Mouse (Mus musculus) midbrain, embryonic 16.5 days (tissue): ENCODE measurements at regions not wholly inside any gene's neighbourhood (a gene's known extent, or its start where the extent isn't known, plus 50 kb on each side); places are given as distances from the start of the nearest gene placed in this dataset.

Experiments
- ATAC-seq: fragments of 200-750 bp; cut with Nextera tagmentation; 2 replicates; pipeline ENCODE4 v1.8.0; 2017; ENCODE audit warnings: moderate TSS enrichment
- H3K27ac ChIP-seq: fragments of 300-500 bp; sonication (generic); 2 replicates; pipeline ENCODE4 v1.5.1; 2014; ENCODE audit warnings: mild to moderate bottlenecking, low read length, mixed read lengths
- H3K27me3 ChIP-seq: fragments of 300-500 bp; sonication (generic); 2 replicates; pipeline ENCODE4 v1.6.1; 2014; ENCODE audit warnings: low read depth, low read length, mixed read lengths; ENCODE audit not compliant: control insufficient read depth, insufficient read depth
- H3K36me3 ChIP-seq: fragments of 300-500 bp; sonication (generic); 2 replicates; pipeline ENCODE4 v1.6.1; 2014; ENCODE audit warnings: mild to moderate bottlenecking, low read length, moderate library complexity, mixed read lengths; ENCODE audit not compliant: control insufficient read depth, insufficient read depth
- H3K4me1 ChIP-seq: fragments of 300-500 bp; sonication (generic); 2 replicates; pipeline ENCODE4 v1.6.1; 2014; ENCODE audit warnings: mild to moderate bottlenecking, low read length, mixed read lengths; ENCODE audit not compliant: control insufficient read depth, insufficient read depth
- H3K4me2 ChIP-seq: fragments of 300-500 bp; sonication (generic); 2 replicates; pipeline ENCODE4 v1.6.1; 2014; ENCODE audit warnings: mild to moderate bottlenecking, low read length, mixed read lengths
- H3K4me3 ChIP-seq: fragments of 300-500 bp; sonication (generic); 2 replicates; pipeline ENCODE4 v1.5.1; 2014; ENCODE audit warnings: low read depth, mild to moderate bottlenecking, low read length, moderate library complexity, mixed read lengths
- H3K9ac ChIP-seq: fragments of 300-500 bp; sonication (generic); 2 replicates; pipeline ENCODE4 v1.6.1; 2014; ENCODE audit warnings: low read depth, low read length, mixed read lengths
- H3K9me3 ChIP-seq: fragments of 300-500 bp; sonication (generic); replicated peaks from 2 replicates; pipeline ENCODE4 v1.6.1; 2014; ENCODE audit warnings: mild to moderate bottlenecking, low read length, mixed read lengths; ENCODE audit not compliant: control insufficient read depth, poor library complexity, severe bottlenecking
- WGBS: fragments of 180-500 bp; shearing (Covaris S2); extraction: QIAGEN DNeasy Blood & Tissue Kit; methylation state at CpG from one replicate; pipeline ENCODE4 v1.1.7; 2014; 5-methylcytosine and 5-hydroxymethylcytosine counted together

DNA sequence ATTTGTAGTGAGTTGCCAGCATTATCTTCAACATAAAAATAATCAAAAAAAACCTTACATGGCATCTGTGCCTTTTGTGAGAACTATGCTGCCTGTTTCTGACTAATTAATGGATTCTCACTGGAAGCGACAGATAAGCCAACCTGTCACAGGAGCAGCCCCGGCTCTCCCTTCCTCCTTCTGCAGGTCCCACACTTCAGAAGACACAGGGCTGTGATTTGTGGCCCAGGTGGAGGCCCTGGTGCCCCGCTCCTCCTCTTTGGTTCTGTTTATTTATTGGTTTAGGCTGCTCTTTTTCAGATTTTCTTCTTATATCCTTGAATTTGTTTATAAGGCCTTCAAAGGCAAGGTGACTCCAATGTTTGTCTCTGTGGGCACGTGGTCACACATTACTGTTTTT lies 80.0 kb upstream of the Rasgrp1 start:
- H3K27me3 ChIP-seq: no peaks in the 10 kb centered on the region
- no peak overlapping the region for H3K9ac ChIP-seq
- H3K9me3 ChIP-seq: no peaks in the 10 kb centered on the region
- H3K27ac ChIP-seq: no peak overlapping the region
- WGBS: 84% methylated on average over 4 of the region's 4 CpGs
- H3K4me2 ChIP-seq: no peak overlapping the region
- no peaks in the 10 kb centered on the region for H3K4me1 ChIP-seq
- ATAC-seq: no peak
- no peak overlapping the region for H3K4me3 ChIP-seq
- H3K36me3 ChIP-seq: no peaks in the 10 kb centered on the region

DNA sequence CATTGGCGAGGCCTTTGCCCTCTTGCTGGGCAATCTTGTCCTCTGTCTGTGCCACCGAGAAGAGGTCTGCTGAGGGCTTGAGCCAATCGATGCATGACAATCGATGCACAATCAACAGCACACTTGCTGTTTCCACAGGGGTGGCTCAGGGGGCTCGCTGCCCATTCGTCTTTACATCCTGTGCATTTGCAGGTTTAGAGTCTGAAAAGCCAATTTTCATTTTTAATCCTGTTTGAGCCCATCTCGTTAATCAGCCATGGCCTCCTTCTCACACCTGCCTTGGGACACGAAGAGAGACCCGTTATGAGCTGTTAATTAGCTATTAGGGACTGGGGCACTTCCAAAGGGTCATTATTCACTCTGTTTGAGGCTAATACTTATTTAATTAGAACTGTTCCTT lies 86.4 kb upstream of the Rasgrp1 start:
- H3K36me3 ChIP-seq: no peaks in the 10 kb centered on the region
- no peak overlapping the region for H3K4me3 ChIP-seq
- no peaks in the 10 kb centered on the region for H3K4me1 ChIP-seq
- H3K4me2 ChIP-seq: no peak overlapping the region
- whole genome bisulfite sequencing: 30% methylated on average over 9 of the region's 9 CpGs
- no peak overlapping the region for H3K27ac ChIP-seq
- no peaks in the 10 kb centered on the region for H3K27me3 ChIP-seq
- H3K9ac ChIP-seq: no peak overlapping the region
- no peak for ATAC-seq
- no peaks in the 10 kb centered on the region for H3K9me3 ChIP-seq

DNA sequence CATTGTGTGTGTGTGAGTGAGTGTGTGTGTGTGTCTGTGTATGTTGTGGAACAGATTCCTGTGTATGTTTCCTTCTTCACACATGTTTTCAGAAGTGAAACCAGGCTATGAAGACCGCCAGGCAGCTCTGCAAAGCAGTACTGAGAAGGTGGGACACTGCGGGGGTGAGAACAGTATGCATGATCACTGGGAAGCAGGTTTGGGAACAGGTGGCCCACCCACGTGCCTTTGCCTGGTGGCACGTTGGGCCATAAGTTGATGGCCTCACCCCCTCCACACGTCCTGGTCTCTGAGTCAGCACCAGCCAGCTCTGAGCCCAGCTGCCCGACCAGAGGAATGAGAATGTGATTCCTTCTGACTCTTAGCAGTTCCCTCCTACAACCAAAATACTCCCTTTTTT lies 89.2 kb upstream of the Rasgrp1 start:
- no peak for ATAC-seq

DNA sequence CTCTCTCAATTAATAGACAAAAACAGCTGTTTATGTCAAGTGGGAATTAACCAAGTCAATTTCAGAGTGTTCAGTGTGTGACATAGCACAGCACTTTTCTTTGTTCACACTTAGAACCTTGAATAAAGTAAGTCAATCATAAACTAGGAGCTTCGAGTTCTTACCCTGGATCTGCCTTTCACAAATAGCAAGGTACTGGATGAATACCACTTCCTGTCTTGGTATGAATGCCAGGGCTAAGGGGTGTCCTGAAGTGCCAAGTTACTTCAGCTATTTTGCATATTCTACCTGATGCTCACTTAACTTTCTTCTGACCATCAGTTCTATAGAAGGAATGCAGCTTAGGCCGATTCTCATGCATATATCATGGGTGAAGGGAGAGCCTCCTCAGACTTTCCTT lies 90.1 kb upstream of the Rasgrp1 start:
- Histone ChIP-seq H3K4me1 (no peaks in the 10 kb centered on the region), H3K4me2 (no peak overlapping the region), H3K27me3 (no peaks in the 10 kb centered on the region), H3K4me3 (no peak overlapping the region), H3K9me3 (no peaks in the 10 kb centered on the region), H3K36me3 (no peaks in the 10 kb centered on the region), H3K9ac (no peak overlapping the region), H3K27ac (no peak overlapping the region)
- 80% methylated on average over 2 of the region's 2 CpGs for WGBS
- no peak for ATAC-seq

More for the DNA sequence above, 89.2 kb upstream of the Rasgrp1 start:
- no peaks in the 10 kb centered on the region for H3K4me1 ChIP-seq
- no peak overlapping the region for H3K4me3 ChIP-seq
- H3K4me2 ChIP-seq: no peak overlapping the region
- H3K36me3 ChIP-seq: no peaks in the 10 kb centered on the region
- H3K27ac ChIP-seq: no peak overlapping the region
- H3K9ac ChIP-seq: no peak overlapping the region
- WGBS: 74% methylated on average over 6 of the region's 6 CpGs
- H3K9me3 ChIP-seq: no peaks in the 10 kb centered on the region
- no peaks in the 10 kb centered on the region for H3K27me3 ChIP-seq

DNA sequence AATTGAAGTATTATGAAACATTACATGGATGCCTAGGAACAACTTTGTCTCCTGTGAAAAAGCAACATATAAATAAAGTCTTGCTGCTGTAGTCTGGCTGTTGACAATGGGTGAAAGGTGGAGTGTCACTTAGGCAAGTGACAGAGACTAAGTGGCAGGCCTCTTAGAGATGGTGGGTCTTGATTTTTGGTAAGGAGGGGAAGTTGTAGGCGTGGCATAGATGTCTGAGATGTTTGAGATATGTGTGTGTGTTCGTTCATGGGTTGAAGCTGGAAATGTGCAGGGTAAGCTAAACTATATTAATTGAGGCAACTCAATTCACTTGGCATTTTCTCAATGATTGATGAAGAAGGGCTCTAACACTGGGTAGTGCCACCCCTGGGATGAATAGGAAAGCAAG lies 90.7 kb upstream of the Rasgrp1 start:
- H3K4me1 ChIP-seq: no peaks in the 10 kb centered on the region
- H3K9me3 ChIP-seq: no peaks in the 10 kb centered on the region
- H3K27ac ChIP-seq: no peak overlapping the region
- H3K9ac ChIP-seq: no peak overlapping the region
- 77% methylated on average over 2 of the region's 2 CpGs for WGBS
- no peaks in the 10 kb centered on the region for H3K36me3 ChIP-seq
- ATAC-seq: no peak
- H3K4me2 ChIP-seq: no peak overlapping the region
- no peak overlapping the region for H3K4me3 ChIP-seq
- no peaks in the 10 kb centered on the region for H3K27me3 ChIP-seq

DNA sequence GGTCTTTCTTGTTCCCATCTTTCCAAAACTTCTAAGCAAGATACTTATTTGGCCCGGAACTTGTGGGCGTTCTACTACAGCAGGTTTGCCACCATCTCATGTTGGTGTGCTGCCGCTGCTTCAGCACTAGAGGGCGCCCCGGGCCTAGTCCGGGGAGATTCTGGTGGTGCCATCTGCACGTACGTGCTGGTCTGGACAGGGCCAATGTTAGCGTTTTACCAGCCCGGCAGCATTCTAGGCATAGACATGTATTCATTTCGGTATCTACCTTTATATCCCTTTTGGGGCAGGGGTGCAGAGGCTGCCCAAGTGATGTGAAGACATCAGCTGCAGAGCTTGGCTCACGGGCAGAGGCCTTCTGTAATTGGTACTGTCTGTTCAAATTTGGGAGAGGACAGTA lies 95.3 kb upstream of the Rasgrp1 start:
- 86% methylated on average over 12 of the region's 12 CpGs for WGBS
- H3K9me3 ChIP-seq: no peaks in the 10 kb centered on the region
- H3K9ac ChIP-seq: no peak overlapping the region
- no peak for ATAC-seq
- no peak overlapping the region for H3K4me3 ChIP-seq
- H3K4me2 ChIP-seq: no peak overlapping the region
- H3K4me1 ChIP-seq: no peaks in the 10 kb centered on the region
- no peaks in the 10 kb centered on the region for H3K27me3 ChIP-seq
- H3K27ac ChIP-seq: no peak overlapping the region
- no peaks in the 10 kb centered on the region for H3K36me3 ChIP-seq

DNA sequence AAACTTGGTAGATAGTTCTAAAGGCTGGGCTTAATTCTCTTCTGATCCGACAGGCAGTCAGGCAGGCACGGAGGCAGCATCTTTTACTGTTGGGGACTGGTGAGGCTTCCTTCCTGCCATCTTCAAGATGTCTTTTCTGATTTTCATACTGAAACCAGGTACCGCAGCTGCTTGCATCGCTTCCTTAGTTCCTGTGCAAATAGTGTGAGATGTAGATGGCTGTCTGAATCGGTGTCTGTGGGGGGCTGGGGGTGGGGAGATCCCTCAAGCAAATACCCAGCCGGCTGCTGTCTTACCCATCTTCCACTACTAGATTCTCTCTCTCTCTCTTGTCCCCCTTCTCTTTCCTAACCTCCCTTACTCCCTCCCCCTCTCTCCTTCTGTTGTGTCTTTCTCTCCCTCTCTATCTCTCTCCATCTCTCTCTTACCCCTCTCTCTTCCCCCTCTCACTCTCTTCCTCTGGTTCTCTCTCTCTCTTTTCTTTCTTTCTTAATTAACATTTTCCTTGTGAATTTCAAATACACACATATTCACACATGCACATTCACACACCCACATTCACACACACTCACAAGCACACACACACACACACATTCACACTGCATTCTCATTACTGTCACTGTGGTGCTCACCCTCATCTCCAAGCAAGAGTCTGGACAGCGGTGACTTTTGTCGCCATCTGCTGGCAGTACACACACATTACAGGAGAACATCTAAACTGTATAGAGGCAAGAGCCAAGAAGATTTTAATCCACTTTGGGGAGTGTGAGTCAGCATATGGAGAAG lies 96.0 kb upstream of the Rasgrp1 start:
- H3K27me3 ChIP-seq: no peaks in the 10 kb centered on the region
- no peaks in the 10 kb centered on the region for H3K36me3 ChIP-seq
- H3K9ac ChIP-seq: no peak overlapping the region
- H3K4me2 ChIP-seq: no peak overlapping the region
- peak; percentile 85 for ATAC-seq
- H3K4me3 ChIP-seq: no peak overlapping the region
- WGBS: 65% methylated on average over 8 of the region's 8 CpGs
- no peaks in the 10 kb centered on the region for H3K4me1 ChIP-seq
- no peaks in the 10 kb centered on the region for H3K9me3 ChIP-seq
- no peak overlapping the region for H3K27ac ChIP-seq

DNA sequence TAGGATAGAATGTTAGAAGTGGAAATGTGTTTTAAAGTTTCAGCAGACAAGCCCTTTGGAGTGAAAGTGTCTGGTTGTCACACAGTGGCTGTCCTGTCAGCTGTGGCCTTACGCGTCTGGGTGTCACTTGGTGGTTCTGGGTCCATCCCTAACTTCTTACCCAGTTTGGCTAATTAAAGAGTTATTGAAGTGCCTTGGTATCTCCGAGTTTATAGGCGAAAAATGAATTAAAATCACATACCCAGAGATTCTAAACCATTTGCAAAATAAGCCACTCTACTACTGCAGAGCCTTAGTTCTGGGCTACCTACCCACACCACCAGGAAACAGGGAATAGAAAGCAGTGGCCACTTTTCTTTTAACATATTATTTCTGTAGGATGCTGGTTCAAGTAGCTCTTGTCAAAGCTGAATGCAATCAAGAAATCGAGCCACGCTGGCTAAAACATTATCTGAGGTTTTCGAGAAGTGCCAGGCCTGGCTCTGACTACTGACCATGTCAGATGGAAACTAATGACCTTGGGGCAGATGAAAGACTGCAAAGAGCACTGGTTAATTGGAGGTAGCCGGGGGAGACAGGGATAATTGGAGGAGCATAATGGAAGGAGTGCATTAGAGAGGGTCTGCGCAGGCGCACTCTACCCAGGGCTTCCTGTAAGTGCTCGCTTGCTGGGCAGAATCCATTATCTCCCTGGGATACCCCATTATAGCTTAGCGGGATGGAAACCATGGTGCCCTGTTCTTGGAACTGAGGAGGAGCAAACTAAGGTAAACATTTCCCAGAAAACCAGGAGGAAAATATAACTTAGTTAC lies 96.8 kb upstream of the Rasgrp1 start:
- Histone ChIP-seq H3K9ac (no peak overlapping the region), H3K27me3 (no peaks in the 10 kb centered on the region), H3K4me3 (no peak overlapping the region), H3K4me1 (no peaks in the 10 kb centered on the region), H3K27ac (no peak overlapping the region), H3K9me3 (no peaks in the 10 kb centered on the region), H3K36me3 (no peaks in the 10 kb centered on the region), H3K4me2 (no peak overlapping the region; the same call in 1 of the 2 replicates)
- WGBS: 46% methylated on average over 12 of the region's 12 CpGs
- ATAC-seq: peak; percentile 77

DNA sequence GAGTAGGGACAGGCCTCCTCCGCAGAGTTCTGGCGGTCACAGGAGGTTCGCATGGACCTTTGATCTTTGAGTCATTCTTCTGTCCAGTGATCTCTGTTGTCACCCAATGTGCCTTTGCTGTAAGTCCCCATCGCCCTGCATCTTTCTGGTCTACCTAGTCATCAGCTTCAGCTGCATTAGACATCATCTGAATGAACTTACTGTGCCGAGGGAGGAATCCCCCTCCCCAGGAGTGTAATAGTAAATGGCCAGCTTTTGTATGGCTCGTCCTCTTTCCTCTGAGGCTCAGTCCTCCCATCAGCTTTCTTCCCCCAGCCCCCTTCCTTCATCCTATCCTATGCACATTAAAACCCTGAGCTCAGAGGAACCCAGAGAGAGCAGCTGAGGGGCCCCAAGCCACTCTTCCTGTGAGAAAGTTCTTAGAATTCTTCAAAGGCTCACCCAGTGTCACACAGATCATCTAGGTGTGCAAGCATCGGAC lies 98.0 kb upstream of the Rasgrp1 start:
- no peaks in the 10 kb centered on the region for H3K4me1 ChIP-seq
- H3K36me3 ChIP-seq: no peaks in the 10 kb centered on the region
- H3K4me3 ChIP-seq: no peak overlapping the region
- no peaks in the 10 kb centered on the region for H3K9me3 ChIP-seq
- 80% methylated on average over 7 of the region's 7 CpGs for WGBS
- ATAC-seq: no peak
- no peak overlapping the region for H3K27ac ChIP-seq
- no peak overlapping the region for H3K9ac ChIP-seq
- no peaks in the 10 kb centered on the region for H3K27me3 ChIP-seq
- no peak overlapping the region for H3K4me2 ChIP-seq
